Mouse (Mus musculus) midbrain, embryonic 14.5 days (tissue): ENCODE measurements at regions not wholly inside any gene's neighbourhood (a gene's known extent, or its start where the extent isn't known, plus 50 kb on each side); places are given as distances from the start of the nearest gene placed in this dataset.
A peak's percentile ranks its signal among the peaks of the same experiment; 100 is the strongest.
"Not testable (repeated sequence)": the region's sequence is repeated elsewhere in the genome, so short reads cannot be mapped to it uniquely, and the experiment has no call there.

Experiments used
- ATAC-seq: fragments of 200-750 bp; cut with Nextera tagmentation; 2 replicates; pipeline ENCODE4 v1.8.0; 2017; ENCODE audit warnings: moderate number of reproducible peaks, moderate library complexity; ENCODE audit not compliant: low FRiP score, low TSS enrichment
- DNase-seq: peaks from one replicate; pipeline ENCODE4 v3.0.0-alpha.2; 2015
- H3K27ac ChIP-seq: fragments of 300-500 bp; sonication (generic); replicated peaks from 2 replicates; pipeline ENCODE4 v1.5.1; 2014; ENCODE audit warnings: mild to moderate bottlenecking, low read depth, low read length, moderate library complexity
- H3K27me3 ChIP-seq: fragments of 300-500 bp; sonication (generic); 2 replicates; pipeline ENCODE4 v1.6.1; 2014; ENCODE audit warnings: low read length, control low read depth, mixed read lengths; ENCODE audit not compliant: control insufficient read depth, insufficient read depth
- H3K36me3 ChIP-seq: fragments of 300-500 bp; sonication (generic); 2 replicates; pipeline ENCODE4 v1.6.1; 2014; ENCODE audit warnings: low read length, control low read depth; ENCODE audit not compliant: control insufficient read depth, insufficient read depth
- H3K4me1 ChIP-seq: fragments of 300-500 bp; sonication (generic); 2 replicates; pipeline ENCODE4 v1.6.1; 2014; ENCODE audit warnings: mild to moderate bottlenecking, antibody characterized with exemption, low read length, control low read depth; ENCODE audit not compliant: control insufficient read depth, insufficient read depth
- H3K4me2 ChIP-seq: fragments of 300-500 bp; sonication (generic); 2 replicates; pipeline ENCODE4 v1.6.1; 2014; ENCODE audit warnings: mild to moderate bottlenecking, low read length, moderate library complexity
- H3K4me3 ChIP-seq: fragments of 300-500 bp; sonication (generic); replicated peaks from 2 replicates; pipeline ENCODE4 v1.5.1; 2014; ENCODE audit warnings: low read depth, low read length
- H3K9ac ChIP-seq: fragments of 300-500 bp; sonication (generic); replicated peaks from 2 replicates; pipeline ENCODE4 v1.6.1; 2014; ENCODE audit warnings: mild to moderate bottlenecking, low read length, moderate library complexity
- H3K9me3 ChIP-seq: fragments of 300-500 bp; sonication (generic); 2 replicates; pipeline ENCODE4 v1.6.1; 2016; ENCODE audit warnings: low read length, control low read depth, mixed read lengths; ENCODE audit not compliant: control insufficient read depth
- WGBS: fragments of 180-500 bp; shearing (Covaris S2); extraction: QIAGEN DNeasy Blood & Tissue Kit; methylation state at CpG from one replicate; pipeline ENCODE4 v1.1.7; 2014; 5-methylcytosine and 5-hydroxymethylcytosine counted together

GRCm38 (mm10) chr1:184187582-184187981, 153.5 kb upstream of the 1700056E22Rik start:
- Histone ChIP-seq H3K4me3 (no peak overlapping the region), H3K4me2 (no peak overlapping the region), H3K27ac (no peak overlapping the region), H3K27me3 (no peaks in the 10 kb centered on the region), H3K9ac (no peak overlapping the region), H3K36me3 (no peaks in the 10 kb centered on the region), H3K4me1 (0 out of 2 replicates have a peak, but pooled peaks cover 4% of the 10 kb centered on the region), H3K9me3 (no peaks in the 10 kb centered on the region)
- ATAC-seq, result no peak
- DNase-seq, result peak; percentile 27

DNA sequence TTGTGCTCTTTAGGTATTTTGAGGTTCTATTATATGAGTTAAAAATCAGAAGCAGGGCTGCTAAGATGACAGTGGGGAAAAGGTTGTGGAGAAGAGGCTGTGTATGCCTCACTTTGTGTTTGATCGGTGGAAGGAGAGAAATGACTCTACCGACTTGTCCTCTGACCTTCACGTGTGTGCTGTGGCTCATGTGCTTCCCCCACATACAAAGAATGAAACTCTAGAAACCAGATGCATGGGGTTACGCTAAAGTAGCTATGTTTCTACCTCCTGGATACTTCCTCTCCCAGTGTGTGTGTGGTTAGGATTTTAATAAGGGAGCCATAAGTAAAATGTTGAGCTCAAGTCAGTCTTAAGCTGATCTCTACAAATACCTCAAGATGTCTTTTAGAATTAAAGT, 148.1 kb upstream of the 1700056E22Rik start:
- H3K27me3 ChIP-seq, result no peaks in the 10 kb centered on the region
- H3K4me2 ChIP-seq, result no peak overlapping the region
- H3K9me3 ChIP-seq, result no peaks in the 10 kb centered on the region
- no peak overlapping the region for H3K27ac ChIP-seq
- no peaks in the 10 kb centered on the region for H3K4me1 ChIP-seq
- WGBS, result 93% methylated on average over 4 of the region's 4 CpGs
- DNase-seq (no peak), ATAC-seq (no peak)
- H3K4me3 ChIP-seq, result no peak overlapping the region
- H3K36me3 ChIP-seq, result no peaks in the 10 kb centered on the region
- H3K9ac ChIP-seq, result no peak overlapping the region

GRCm38 (mm10) chr1:184174416-184174815, 140.3 kb upstream of the 1700056E22Rik start:
- H3K36me3 ChIP-seq, ATAC-seq, H3K4me3 ChIP-seq, H3K4me2 ChIP-seq, H3K9ac ChIP-seq, H3K4me1 ChIP-seq, H3K27me3 ChIP-seq, H3K27ac ChIP-seq, H3K9me3 ChIP-seq, DNase-seq: not testable (repeated sequence)
- WGBS, result 92% methylated on average over 1 of the region's 1 CpGs

- no peak for ATAC-seq
Measured at GRCm38 (mm10) chr1:184173739-184174138, 139.6 kb upstream of the 1700056E22Rik start.

GRCm38 (mm10) chr1:184172986-184173385, 138.9 kb upstream of the 1700056E22Rik start:
- WGBS, result 91% methylated on average over 2 of the region's 2 CpGs
- DNase-seq (no peak), ATAC-seq (no peak)
- Histone ChIP-seq H3K9me3 (no peaks in the 10 kb centered on the region), H3K9ac (no peak overlapping the region), H3K27ac (no peak overlapping the region), H3K4me2 (no peak overlapping the region), H3K4me3 (no peak overlapping the region), H3K4me1 (0 out of 2 replicates have a peak, but pooled peaks cover 9% of the 10 kb centered on the region), H3K27me3 (no peaks in the 10 kb centered on the region), H3K36me3 (no peaks in the 10 kb centered on the region)

More at GRCm38 (mm10) chr1:184173739-184174138, 139.6 kb upstream of the 1700056E22Rik start:
- H3K27ac ChIP-seq, result no peak overlapping the region
- 83% methylated on average over 6 of the region's 6 CpGs for WGBS
- 0 out of 2 replicates have a peak, but pooled peaks cover 9% of the 10 kb centered on the region for H3K4me1 ChIP-seq
- H3K4me3 ChIP-seq, result no peak overlapping the region
- no peak overlapping the region for H3K4me2 ChIP-seq
- no peaks in the 10 kb centered on the region for H3K27me3 ChIP-seq
- no peak for DNase-seq
- no peak overlapping the region for H3K9ac ChIP-seq
- no peaks in the 10 kb centered on the region for H3K9me3 ChIP-seq
- H3K36me3 ChIP-seq, result no peaks in the 10 kb centered on the region

- no peaks in the 10 kb centered on the region for H3K9me3 ChIP-seq
- DNase-seq (no peak), ATAC-seq (no peak; the same call in 1 of the 2 replicates)
- H3K4me1 ChIP-seq, result 0 out of 2 replicates have a peak, but pooled peaks cover 9% of the 10 kb centered on the region
- no peaks in the 10 kb centered on the region for H3K36me3 ChIP-seq
- H3K4me3 ChIP-seq, result no peak overlapping the region
- no peak overlapping the region for H3K27ac ChIP-seq
- no peaks in the 10 kb centered on the region for H3K27me3 ChIP-seq
- no peak overlapping the region for H3K9ac ChIP-seq
- 50% methylated on average over 7 of the region's 7 CpGs for WGBS
- H3K4me2 ChIP-seq, result no peak overlapping the region
Measured at GRCm38 (mm10) chr1:184171601-184172000, 137.5 kb upstream of the 1700056E22Rik start.

- Histone ChIP-seq H3K36me3 (no peaks in the 10 kb centered on the region), H3K4me3 (no peak overlapping the region), H3K4me2 (no peak overlapping the region), H3K27ac (no peak overlapping the region), H3K9me3 (no peaks in the 10 kb centered on the region), H3K4me1 (0 out of 2 replicates have a peak, but pooled peaks cover 9% of the 10 kb centered on the region), H3K9ac (no peak overlapping the region), H3K27me3 (no peaks in the 10 kb centered on the region)
- no peak for DNase-seq
- 57% methylated on average over 3 of the region's 3 CpGs for WGBS
- no peak for ATAC-seq
Measured at GRCm38 (mm10) chr1:184170926-184171325, 136.8 kb upstream of the 1700056E22Rik start.

DNA sequence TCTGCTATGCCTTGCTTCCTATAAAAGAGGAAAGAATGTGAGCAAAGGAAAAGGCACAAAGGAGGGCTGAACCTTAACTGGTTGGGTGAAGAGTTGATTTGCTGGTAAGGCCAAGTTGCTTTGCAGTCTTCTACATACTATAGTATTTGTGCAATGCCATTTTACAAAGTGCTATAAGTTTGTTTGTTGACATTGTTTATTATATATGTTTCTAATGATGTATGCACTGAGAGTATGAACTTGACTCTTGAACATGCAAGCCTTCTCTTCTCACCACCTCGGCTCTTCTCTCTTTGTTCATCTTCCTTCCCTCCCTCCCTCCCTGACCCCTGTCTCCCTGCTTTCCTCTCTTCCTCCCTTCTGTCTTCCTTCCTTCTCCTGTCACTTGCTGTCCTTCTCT, 135.9 kb upstream of the 1700056E22Rik start:
- DNase-seq, result no peak
- Histone ChIP-seq H3K4me3 (no peak overlapping the region), H3K27me3 (no peaks in the 10 kb centered on the region)

DNA sequence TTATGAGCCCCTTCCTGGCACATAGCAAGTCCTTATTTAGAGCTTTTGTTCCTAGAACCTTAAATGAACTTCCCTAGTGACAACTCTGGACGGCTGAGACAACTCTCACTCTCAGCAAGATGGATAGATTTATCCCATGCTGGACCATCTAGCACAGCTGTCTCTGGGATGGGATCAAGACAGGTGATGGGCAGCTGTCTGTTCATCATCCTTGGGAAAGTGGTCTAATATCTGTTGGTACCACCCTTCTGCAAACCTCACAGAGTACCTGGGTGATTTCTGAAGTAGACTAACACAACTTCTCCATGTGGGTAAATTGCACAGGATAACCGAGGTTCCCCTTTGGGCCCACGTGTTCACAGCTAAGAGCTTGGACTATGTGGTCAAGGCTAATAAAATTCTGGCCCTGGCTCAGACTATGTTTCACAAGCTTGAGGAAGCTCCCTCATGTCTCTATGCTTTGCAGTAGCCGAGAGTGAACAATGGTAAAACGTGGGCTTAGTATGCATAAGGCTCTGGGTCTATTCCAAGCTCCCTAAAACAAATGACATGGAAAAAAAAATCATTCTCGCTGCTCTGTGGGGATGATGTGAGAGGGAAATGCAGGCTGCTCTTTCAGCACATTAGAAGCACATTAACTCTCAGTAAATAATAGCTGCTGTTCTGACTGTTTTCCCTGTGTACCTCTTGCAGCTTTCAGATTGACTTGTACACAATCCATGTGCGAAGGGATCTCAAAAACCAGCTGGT, 135.1 kb upstream of the 1700056E22Rik start:
- H3K27me3 ChIP-seq, result no peaks in the 10 kb centered on the region
- no peak overlapping the region for H3K4me3 ChIP-seq
- no peak overlapping the region for H3K4me2 ChIP-seq
- ATAC-seq, result no peak
- no peaks in the 10 kb centered on the region for H3K36me3 ChIP-seq
- H3K9ac ChIP-seq, result no peak overlapping the region
- 0 out of 2 replicates have a peak, but pooled peaks cover 9% of the 10 kb centered on the region for H3K4me1 ChIP-seq
- H3K27ac ChIP-seq, result no peak overlapping the region
- DNase-seq, result no peak
- H3K9me3 ChIP-seq, result no peaks in the 10 kb centered on the region
- WGBS, result 67% methylated on average over 7 of the region's 7 CpGs

More for the DNA sequence above, 135.9 kb upstream of the 1700056E22Rik start:
- Histone ChIP-seq H3K9me3 (no peaks in the 10 kb centered on the region), H3K36me3 (no peaks in the 10 kb centered on the region), H3K27ac (no peak overlapping the region), H3K4me2 (no peak overlapping the region), H3K4me1 (0 out of 2 replicates have a peak, but pooled peaks cover 9% of the 10 kb centered on the region), H3K9ac (no peak overlapping the region)
- ATAC-seq, result no peak
- WGBS, result 80% methylated on average over 1 of the region's 1 CpGs
